Mouse (Mus musculus) midbrain, embryonic 12.5 days (tissue): ENCODE results near the gene Oscp1. TPM values are rescaled to one million over a fixed set of nuclear protein-coding genes. Genes with fewer than 3 reads are reported as not detected.
"Not testable (repeated sequence)": the region's sequence is repeated elsewhere in the genome, so short reads cannot be mapped to it uniquely, and the experiment has no call there.

Experiments used
- ATAC-seq: fragments of 200-750 bp; cut with Nextera tagmentation; 2 replicates; pipeline ENCODE4 v1.8.0; 2017; ENCODE audit warnings: low read depth, moderate TSS enrichment, moderate library complexity; ENCODE audit not compliant: low FRiP score
- H3K27ac ChIP-seq: fragments of 300-500 bp; sonication (generic); replicated peaks from 2 replicates; pipeline ENCODE4 v1.5.1; 2016; ENCODE audit warnings: mild to moderate bottlenecking
- H3K27me3 ChIP-seq: fragments of 300-500 bp; sonication (generic); 2 replicates; pipeline ENCODE4 v1.6.1; 2016; ENCODE audit warnings: mild to moderate bottlenecking
- H3K36me3 ChIP-seq: fragments of 300-500 bp; sonication (generic); 2 replicates; pipeline ENCODE4 v1.6.1; 2016
- H3K4me1 ChIP-seq: fragments of 300-500 bp; sonication (generic); 2 replicates; pipeline ENCODE4 v1.6.1; 2016
- H3K4me2 ChIP-seq: fragments of 300-500 bp; sonication (generic); replicated peaks from 2 replicates; pipeline ENCODE4 v1.6.1; 2016; ENCODE audit warnings: mild to moderate bottlenecking, moderate library complexity
- H3K4me3 ChIP-seq: fragments of 300-500 bp; sonication (generic); 2 replicates; pipeline ENCODE4 v1.5.1; 2016; ENCODE audit warnings: mild to moderate bottlenecking
- H3K9ac ChIP-seq: fragments of 300-500 bp; sonication (generic); replicated peaks from 2 replicates; pipeline ENCODE4 v1.6.1; 2016; ENCODE audit warnings: mild to moderate bottlenecking, moderate library complexity
- H3K9me3 ChIP-seq: fragments of 300-500 bp; sonication (generic); 2 replicates; pipeline ENCODE4 v1.6.1; 2016; ENCODE audit warnings: mild to moderate bottlenecking
- WGBS: fragments of 180-500 bp; shearing (Covaris S2); methylation state at CpG from one replicate; pipeline ENCODE4 v1.1.7; 2016; 5-methylcytosine and 5-hydroxymethylcytosine counted together
- polyA plus RNA-seq: library from polyadenylated mRNA; unstranded; fragments of >200 nt; fragmentation: Nextera tagmentation; extraction: Ambion mirVana; gene quantifications from 2 replicates; pipeline ENCODE4 v1.2.1, GENCODE M21; 2016

Gene Oscp1
- polyA plus RNA-seq, 1 experiment from 2014 or later, result 31.6 TPM

DNA sequence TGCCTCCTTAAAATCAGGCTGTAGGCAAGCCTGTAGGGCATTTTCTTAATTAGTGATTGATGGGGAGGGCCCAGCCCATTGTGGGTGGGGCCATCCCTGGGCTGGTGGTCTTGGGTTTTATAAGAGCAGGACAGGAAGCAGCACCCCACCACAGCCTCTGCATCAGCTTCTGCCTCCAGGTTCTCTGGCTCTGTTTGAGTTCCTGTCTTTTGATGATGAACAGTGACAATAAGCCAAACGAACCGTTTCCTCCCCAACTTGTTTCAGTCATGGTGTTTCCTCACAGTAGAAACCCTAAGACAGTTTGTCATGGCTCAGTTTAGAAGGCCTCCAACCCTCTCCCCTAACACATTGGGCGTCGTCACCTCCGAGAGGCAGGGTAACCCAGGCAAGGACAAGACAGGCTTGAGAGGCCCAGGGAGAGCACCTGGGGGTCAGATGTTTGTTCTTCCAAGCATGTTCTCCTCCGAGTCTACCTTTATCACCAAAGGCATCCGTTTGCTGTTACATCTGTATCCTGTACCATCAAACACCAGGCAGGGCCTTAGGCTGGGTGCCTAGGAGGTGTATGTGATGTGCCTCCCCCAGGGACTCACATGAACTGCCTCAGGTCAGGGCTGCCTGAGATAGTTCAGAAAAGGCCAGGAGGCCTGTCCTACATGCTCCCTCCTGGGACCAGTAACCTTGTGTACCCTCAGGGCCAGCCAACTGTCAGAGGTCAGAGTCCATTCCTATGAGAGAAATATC, 31.9 kb downstream of the Oscp1 start:
- Histone ChIP-seq H3K27me3 (no peaks in the 10 kb centered on the region), H3K4me1 (no peaks in the 10 kb centered on the region), H3K36me3 (0 out of 2 replicates have a peak, but pooled peaks cover 11% of the 10 kb centered on the region), H3K27ac (no peak overlapping the region), H3K4me2 (no peak overlapping the region), H3K9ac (no peak overlapping the region), H3K9me3 (no peaks in the 10 kb centered on the region), H3K4me3 (no peak overlapping the region)
- 91% methylated on average over 7 of the region's 7 CpGs for WGBS
- no peak for ATAC-seq

DNA sequence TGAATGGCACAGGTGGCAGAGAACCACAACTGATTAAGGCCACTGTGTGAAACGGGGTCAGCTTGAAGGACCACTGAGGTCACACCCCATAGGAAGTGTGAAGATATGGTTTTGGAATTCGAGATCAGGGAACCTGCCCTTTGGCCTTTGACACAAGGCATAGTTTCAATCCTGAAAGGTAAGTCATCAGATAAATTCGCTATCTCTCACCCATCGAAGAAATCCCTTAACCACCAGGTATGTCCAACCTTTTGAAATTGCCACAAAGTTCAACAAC, 32.4 kb downstream of the Oscp1 start:
- H3K9me3 ChIP-seq, result no peaks in the 10 kb centered on the region
- no peak overlapping the region for H3K27ac ChIP-seq
- no peak for ATAC-seq
- no peaks in the 10 kb centered on the region for H3K27me3 ChIP-seq
- no peaks in the 10 kb centered on the region for H3K4me1 ChIP-seq
- H3K36me3 ChIP-seq, result 0 out of 2 replicates have a peak, but pooled peaks cover 11% of the 10 kb centered on the region
- no peak overlapping the region for H3K4me3 ChIP-seq
- WGBS, result 86% methylated on average over 4 of the region's 4 CpGs
- H3K4me2 ChIP-seq, result no peak overlapping the region
- H3K9ac ChIP-seq, result no peak overlapping the region

DNA sequence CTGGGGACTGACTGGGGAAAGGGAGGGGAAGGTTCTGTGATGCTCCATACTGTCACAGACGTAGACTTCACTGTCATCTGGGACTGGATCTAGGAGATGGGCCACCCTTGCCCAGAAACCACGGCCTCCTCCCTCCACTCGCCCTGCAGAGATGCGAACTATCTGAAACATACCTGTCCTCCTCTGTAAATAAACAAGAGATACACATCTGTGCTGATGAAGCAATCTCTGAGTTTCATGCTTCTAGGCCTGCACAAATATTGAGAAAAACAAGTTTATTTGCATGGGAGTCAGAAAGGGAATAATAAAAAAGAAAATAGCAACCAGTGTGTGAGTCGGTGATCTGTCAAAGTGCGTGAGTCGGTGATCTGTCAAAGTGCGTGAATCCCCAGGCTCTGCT, 33.5 kb downstream of the Oscp1 start:
- no peaks in the 10 kb centered on the region for H3K9me3 ChIP-seq
- 0 out of 2 replicates have a peak, but pooled peaks cover 11% of the 10 kb centered on the region for H3K36me3 ChIP-seq
- no peak overlapping the region for H3K9ac ChIP-seq
- H3K4me3 ChIP-seq, result no peak overlapping the region
- H3K4me1 ChIP-seq, result 0 out of 2 replicates have a peak, but pooled peaks cover under 1% of the 10 kb centered on the region
- H3K27ac ChIP-seq, result no peak overlapping the region
- 86% methylated on average over 8 of the region's 8 CpGs for WGBS
- no peaks in the 10 kb centered on the region for H3K27me3 ChIP-seq
- ATAC-seq, result no peak
- H3K4me2 ChIP-seq, result no peak overlapping the region

DNA sequence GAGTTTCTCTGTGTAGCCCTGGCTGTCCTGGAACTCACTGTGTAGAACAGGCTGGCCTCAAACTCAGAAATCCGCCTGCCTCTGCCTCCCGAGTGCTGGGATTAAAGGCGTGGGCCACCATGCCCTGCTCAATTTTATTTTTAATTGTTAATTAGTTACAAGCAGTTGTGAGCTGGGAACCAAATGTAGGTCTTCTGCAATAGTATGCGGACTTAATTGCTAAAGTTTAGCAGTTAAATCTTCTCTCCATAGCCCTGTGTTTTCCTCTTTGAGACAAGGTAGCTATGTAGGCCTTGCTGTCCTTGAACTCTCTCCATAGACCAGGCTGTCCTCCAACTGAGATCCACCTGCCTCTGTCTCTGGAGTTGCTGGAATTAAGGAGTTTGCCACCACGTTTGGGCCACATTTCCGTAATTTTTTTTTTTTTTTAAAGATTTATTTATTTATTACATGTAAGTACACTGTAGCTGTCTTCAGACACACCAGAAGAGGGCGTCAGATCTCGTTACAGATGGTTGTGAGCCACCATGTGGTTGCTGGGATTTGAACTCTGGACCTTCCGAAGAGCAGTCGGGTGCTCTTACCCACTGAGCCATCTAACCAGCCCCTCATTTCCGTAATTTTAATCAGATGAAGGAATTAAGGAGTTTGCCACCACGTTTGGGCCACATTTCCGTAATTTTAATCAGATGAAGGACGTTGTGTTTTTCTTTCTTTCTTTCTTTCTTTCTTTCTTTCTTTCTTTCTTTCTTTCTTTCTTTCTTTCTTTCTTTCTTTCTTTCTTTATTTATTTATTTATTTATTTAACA, 37.5 kb downstream of the Oscp1 start:
- not testable (repeated sequence) for ATAC-seq, H3K4me3 ChIP-seq, H3K4me1 ChIP-seq, H3K27ac ChIP-seq, H3K9me3 ChIP-seq, H3K27me3 ChIP-seq, H3K36me3 ChIP-seq, H3K9ac ChIP-seq
- H3K4me2 ChIP-seq, result peak overlapping the region; percentile 57; the same call in 1 of the 2 replicates
- 56% methylated on average over 14 of the region's 14 CpGs for WGBS

DNA sequence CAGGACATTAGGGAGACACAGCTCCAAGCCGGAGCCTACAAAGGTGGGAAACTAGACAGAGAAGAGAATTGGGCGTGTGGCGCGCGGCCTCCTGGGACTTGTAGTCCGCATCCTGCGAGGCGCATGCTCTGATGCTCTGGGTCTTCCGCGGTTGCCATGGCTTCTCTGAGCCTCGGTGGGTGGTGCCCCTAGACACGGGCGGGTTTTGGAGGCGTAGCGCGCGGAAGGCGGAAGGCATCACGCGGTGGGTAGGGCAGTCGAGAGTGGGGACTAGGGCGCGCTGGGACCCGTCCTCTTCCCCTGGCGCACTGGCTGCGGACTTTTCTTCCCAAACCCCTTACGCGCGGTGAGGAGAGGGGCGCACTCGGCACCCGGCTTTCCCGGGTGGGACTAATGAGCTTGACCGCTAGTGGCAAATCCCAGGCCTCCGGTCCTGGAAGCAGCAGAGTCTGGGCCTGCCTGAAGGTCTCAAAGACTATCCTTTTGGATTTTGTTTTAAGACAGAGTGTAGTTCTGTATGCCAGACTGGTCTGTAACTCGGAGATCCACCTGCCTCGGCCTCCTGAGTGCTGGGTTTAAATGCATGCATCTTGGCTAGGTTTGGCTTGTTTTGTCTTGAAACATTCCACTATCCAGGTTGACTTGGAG, 38.2 kb downstream of the Oscp1 start, which contains the start of gene Lsm10:
Lsm10 (plus strand) TSS at position 160 of the 648 bp plus-strand sequence.
- WGBS, result 4% methylated on average over 37 of the region's 37 CpGs
- peaks cover 6% of the 10 kb centered on the region for H3K36me3 ChIP-seq
- ATAC-seq, result peak; percentile 97
- peak within 1 kb of the TSS; percentile 57 for H3K4me2 ChIP-seq
- no peaks in the 10 kb centered on the region for H3K9me3 ChIP-seq
- H3K27ac ChIP-seq, result peak within 1 kb of the TSS; percentile 74
- no peaks in the 10 kb centered on the region for H3K27me3 ChIP-seq
- peaks cover 9% of the 10 kb centered on the region; the same call in 1 of the 2 replicates for H3K4me1 ChIP-seq
- peak within 1 kb of the TSS; percentile 62 for H3K4me3 ChIP-seq
- peak within 1 kb of the TSS; percentile 65 for H3K9ac ChIP-seq

DNA sequence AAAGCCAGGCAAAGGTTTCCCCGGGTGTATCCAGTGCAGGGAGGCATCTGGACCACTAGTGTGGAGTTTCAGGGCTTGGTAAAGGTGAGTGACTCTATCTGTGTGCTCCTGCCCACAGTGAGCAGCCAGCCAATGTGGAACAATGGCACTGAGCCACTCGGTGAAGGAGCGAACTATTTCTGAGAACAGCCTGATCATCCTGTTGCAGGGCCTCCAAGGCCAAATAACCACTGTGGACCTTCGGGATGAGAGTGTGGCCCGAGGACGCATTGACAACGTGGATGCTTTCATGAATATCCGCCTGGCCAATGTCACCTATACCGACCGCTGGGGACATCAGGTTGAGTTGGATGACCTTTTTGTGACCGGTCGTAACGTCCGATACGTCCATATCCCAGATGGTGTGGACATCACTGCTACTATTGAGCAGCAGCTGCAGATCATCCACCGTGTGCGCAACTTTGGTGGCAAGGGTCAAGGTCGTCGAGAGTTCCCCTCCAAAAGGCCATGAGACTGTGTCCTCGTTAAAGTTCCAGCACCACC, 39.4 kb downstream of the Oscp1 start:
- no peak for ATAC-seq
- peaks cover 6% of the 10 kb centered on the region for H3K36me3 ChIP-seq
- no peaks in the 10 kb centered on the region for H3K27me3 ChIP-seq
- WGBS, result 93% methylated on average over 20 of the region's 20 CpGs
- H3K9ac ChIP-seq, result no peak overlapping the region
- H3K4me3 ChIP-seq, result no peak overlapping the region
- no peaks in the 10 kb centered on the region for H3K9me3 ChIP-seq
- H3K4me1 ChIP-seq, result peaks cover 14% of the 10 kb centered on the region
- no peak overlapping the region for H3K4me2 ChIP-seq
- no peak overlapping the region for H3K27ac ChIP-seq

DNA sequence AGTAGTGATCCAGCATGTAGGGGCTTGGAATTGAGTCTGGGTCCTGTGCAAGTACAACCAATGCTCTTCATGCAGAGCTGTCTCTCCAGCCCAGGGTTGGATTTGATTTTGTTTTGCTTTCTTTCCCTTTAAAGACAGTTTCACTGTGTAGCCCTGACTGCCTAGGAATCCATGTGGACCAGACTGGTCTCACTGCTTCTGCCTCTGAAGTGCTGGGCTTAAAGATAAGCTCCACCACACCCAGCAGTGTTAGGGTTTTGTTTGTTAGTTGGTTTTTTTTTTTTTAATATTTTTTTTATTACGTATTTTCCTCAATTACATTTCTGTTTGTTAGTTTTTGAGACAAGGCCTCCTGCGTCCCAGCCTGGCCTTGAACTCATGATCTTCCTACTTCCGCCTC, 41.0 kb downstream of the Oscp1 start:
- H3K27me3 ChIP-seq, result no peaks in the 10 kb centered on the region
- H3K4me1 ChIP-seq, result peaks cover 21% of the 10 kb centered on the region

DNA sequence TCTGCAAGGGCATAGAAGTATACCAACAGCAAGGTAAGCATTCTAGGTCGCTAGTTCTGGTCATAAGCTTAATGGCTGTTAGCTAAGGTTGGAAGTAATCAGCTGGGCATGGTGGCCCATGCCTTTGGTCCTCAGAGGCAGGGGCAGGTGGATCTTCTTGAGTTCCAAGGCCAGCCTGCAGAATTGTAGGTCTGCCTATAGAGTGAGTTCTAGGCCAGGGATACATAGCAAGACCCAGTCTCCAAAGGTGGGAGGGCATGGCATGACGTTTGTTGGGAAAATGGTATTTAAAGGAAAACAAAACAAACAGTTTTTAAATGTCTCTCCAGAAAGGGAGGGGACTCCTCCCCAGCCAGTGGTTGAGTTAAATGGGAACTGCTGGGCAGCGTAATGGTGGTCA, 42.4 kb downstream of the Oscp1 start:
- H3K4me3 ChIP-seq, result no peak overlapping the region
- no peaks in the 10 kb centered on the region for H3K9me3 ChIP-seq
- peaks cover 6% of the 10 kb centered on the region for H3K36me3 ChIP-seq
- no peak for ATAC-seq
- no peak overlapping the region for H3K9ac ChIP-seq
- peaks cover 33% of the 10 kb centered on the region for H3K4me1 ChIP-seq
- H3K27me3 ChIP-seq, result no peaks in the 10 kb centered on the region
- no peak overlapping the region for H3K4me2 ChIP-seq
- whole genome bisulfite sequencing, result 84% methylated on average over 3 of the region's 3 CpGs
- no peak overlapping the region for H3K27ac ChIP-seq

More for the DNA sequence above, 41.0 kb downstream of the Oscp1 start:
- Histone ChIP-seq H3K4me2 (no peak overlapping the region), H3K27ac (no peak overlapping the region), H3K9me3 (no peaks in the 10 kb centered on the region), H3K9ac (no peak overlapping the region), H3K36me3 (peaks cover 6% of the 10 kb centered on the region), H3K4me3 (no peak overlapping the region)
- 87% methylated on average over 3 of the region's 3 CpGs for WGBS
- no peak for ATAC-seq

DNA sequence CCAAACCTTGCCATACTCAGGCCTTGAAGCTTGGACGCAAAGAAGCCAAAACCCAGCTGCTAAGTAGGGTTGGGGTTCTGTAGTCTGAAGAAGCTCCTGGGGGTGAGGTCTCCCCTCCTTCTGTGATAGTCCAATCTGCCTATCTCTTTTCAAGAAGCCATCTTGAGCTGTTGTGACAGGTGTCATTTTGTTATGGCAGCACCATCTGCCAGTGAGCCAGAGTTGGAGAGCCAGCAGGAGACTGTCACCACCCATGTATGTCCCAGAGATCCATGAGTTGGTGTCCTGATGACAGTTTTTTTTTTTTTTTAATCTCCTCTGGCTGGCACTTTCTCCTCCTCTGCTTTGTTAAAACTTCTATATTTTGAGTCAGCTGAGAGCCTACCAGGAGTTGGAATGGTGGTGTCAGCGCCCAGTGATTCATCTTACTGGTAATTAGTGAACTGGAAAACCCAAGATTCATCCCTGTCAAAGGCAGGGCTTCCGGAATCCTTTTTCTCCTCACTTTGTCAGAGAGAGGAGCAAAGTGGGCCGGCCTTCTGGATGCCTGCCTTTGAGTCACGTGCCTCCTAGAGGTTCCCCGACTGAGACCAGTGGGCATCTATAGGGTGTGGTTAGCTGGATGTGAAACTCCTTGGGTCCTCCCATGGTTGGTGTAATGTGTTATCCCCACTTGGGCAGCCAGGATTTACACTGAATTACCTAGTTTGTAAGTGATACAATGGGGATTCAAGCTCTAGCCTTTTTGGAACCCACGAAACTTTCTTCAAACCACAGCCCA, 43.9 kb downstream of the Oscp1 start:
- ATAC-seq, result no peak
- H3K4me3 ChIP-seq, result no peak overlapping the region
- H3K9me3 ChIP-seq, result no peaks in the 10 kb centered on the region
- no peak overlapping the region for H3K9ac ChIP-seq
- WGBS, result 41% methylated on average over 7 of the region's 7 CpGs
- H3K27me3 ChIP-seq, result no peaks in the 10 kb centered on the region
- peak overlapping the region; percentile 85 for H3K4me2 ChIP-seq
- H3K4me1 ChIP-seq, result peaks cover 31% of the 10 kb centered on the region
- H3K27ac ChIP-seq, result peak overlapping the region; percentile 85; the same call in 1 of the 2 replicates
- H3K36me3 ChIP-seq, result peaks cover 6% of the 10 kb centered on the region

DNA sequence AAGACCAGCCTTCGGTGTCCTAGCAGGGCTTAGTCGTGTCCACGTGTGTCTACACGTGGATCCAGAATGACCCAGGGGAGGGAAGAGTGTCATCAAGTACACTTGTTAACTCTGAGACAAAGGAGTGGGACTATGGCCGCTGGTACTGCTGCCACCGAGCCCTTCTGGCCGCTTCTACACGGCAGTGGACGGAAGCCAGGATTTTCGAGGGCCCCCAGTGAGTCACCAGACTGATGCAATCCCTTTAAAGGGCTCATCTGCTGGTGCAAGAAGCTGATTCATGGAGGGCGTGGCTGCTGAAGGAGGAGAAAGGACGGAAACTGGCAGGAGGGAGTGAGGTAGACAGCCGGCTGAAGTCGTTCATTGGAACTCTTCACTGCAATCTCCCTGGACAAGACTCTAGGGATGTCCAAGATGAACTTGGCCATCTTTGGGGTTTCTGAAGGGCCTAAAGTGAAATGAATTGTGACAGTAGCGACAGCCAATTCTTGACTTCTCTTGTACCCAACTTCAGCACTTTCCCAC, 44.8 kb downstream of the Oscp1 start:
- Histone ChIP-seq H3K4me1 (peaks cover 34% of the 10 kb centered on the region), H3K36me3 (peaks cover 6% of the 10 kb centered on the region), H3K9me3 (no peaks in the 10 kb centered on the region), H3K9ac (peak overlapping the region; percentile 58), H3K4me2 (peak overlapping the region; percentile 85), H3K27me3 (no peaks in the 10 kb centered on the region), H3K27ac (peak overlapping the region; percentile 85), H3K4me3 (peak overlapping the region; percentile 71)
- ATAC-seq, result peak; percentile 41; the same call in 1 of the 2 replicates
- WGBS, result 2% methylated on average over 15 of the region's 15 CpGs

DNA sequence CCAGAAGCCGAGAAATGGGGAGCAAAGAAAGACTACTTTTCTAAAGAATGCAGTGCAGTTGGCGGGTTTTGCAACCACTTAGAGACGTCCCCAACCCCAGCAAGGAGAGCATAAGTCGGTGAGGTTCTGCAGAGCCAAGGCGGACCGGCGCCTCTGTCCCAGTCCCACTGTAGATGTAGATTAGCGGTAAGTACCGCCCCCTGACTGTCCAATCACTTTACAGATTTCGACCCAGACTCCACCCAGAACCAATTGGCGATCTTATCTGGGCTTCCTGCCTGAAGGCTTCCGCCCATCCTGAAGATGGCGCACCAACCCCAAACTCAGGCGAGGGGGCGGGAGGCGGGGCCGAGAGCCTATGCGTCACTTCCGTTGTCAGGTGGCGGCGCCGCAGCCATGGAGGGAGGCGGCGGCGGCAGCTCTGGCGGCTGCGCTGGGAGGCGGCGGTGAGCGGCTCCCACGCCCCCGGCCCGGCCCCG, 45.3 kb downstream of the Oscp1 start, which contains the start of gene Stk40:
Stk40 (plus strand) TSS at position 368 of the 479 bp plus-strand sequence.
- Histone ChIP-seq H3K9me3 (no peaks in the 10 kb centered on the region), H3K9ac (peak within 1 kb of the TSS; percentile 75), H3K4me3 (peak within 1 kb of the TSS; percentile 71), H3K27ac (peak within 1 kb of the TSS; percentile 85), H3K27me3 (no peaks in the 10 kb centered on the region), H3K36me3 (peaks cover 6% of the 10 kb centered on the region), H3K4me2 (peak within 1 kb of the TSS; percentile 85), H3K4me1 (peaks cover 39% of the 10 kb centered on the region)
- peak; percentile 95 for ATAC-seq
- under 1% methylated on average over 34 of the region's 34 CpGs for WGBS
